Mouse (Mus musculus): ENCODE data around the gene Gm49369. TPM values are rescaled to one million over a fixed set of nuclear protein-coding genes. Genes with fewer than 3 reads are reported as not detected.
"Not testable (repeated sequence)": the region's sequence is repeated elsewhere in the genome, so short reads cannot be mapped to it uniquely, and the experiment has no call there.

The Gm49369 gene
- polyA plus RNA-seq, 1 experiment from 2014 or later, result not detected

- Histone ChIP-seq H3K27ac (no peak overlapping the region), H3K9me3 (no peaks in the 10 kb centered on the region), H3K4me1 (peaks cover 15% of the 10 kb centered on the region; the same call in 1 of the 2 replicates), H3K36me3 (replicated peaks) (no peaks in the 10 kb centered on the region), H3K4me3 (no peak overlapping the region), H3K27me3 (ENCODE audit: poor library complexity, severe bottlenecking) (0 out of 2 replicates have a peak, but pooled peaks cover 2% of the 10 kb centered on the region)
- no peak for DNase-seq (ENCODE audit: extremely low spot score, low spot score)
- 91% methylated on average over 3 of the region's 3 CpGs for WGBS
Measured at GRCm38 (mm10) chr7:142357566-142357965, 24.9 kb downstream of the Gm49369 start.

DNA sequence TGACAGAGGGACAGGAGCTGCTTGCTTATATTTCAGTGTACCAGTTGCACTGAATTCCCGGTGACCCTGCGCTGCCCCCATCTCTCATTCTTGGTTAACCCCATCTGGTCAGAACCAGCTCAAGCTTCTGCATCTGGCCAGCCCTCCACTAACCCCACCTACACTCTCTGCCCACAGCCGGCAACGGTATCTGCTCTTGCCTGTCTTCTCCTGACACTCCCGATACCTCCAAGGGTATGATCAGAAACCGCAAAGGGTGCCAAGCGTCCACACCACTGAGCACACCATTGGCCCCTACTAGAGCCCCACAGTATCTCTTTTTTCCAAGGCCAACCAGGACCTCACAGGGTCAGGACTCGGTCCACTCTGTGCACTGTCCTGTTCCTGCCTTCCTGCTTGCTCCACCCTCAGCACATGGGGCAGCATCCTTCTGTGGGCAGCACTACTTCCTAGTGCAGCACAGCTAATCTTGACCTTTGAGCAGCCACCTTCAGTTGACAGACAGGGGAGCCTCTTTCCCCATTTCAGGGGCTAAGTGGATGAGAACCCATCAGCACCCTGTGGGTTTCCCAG, 27.7 kb downstream of the Gm49369 start:
- 84% methylated on average over 8 of the region's 8 CpGs for WGBS
- Histone ChIP-seq H3K27ac (peak overlapping the region; percentile 8; the same call in 1 of the 2 replicates), H3K36me3 (replicated peaks) (no peaks in the 10 kb centered on the region), H3K4me1 (peaks cover 15% of the 10 kb centered on the region; the same call in 1 of the 2 replicates), H3K27me3 (ENCODE audit: poor library complexity, severe bottlenecking) (0 out of 2 replicates have a peak, but pooled peaks cover 2% of the 10 kb centered on the region), H3K9me3 (no peaks in the 10 kb centered on the region), H3K4me3 (no peak overlapping the region)
- no peak for DNase-seq (ENCODE audit: extremely low spot score, low spot score)

- DNase-seq (ENCODE audit: extremely low spot score, low spot score), result no peak
- Histone ChIP-seq H3K4me1 (peaks cover 15% of the 10 kb centered on the region), H3K27ac (no peak overlapping the region), H3K27me3 (ENCODE audit: poor library complexity, severe bottlenecking) (0 out of 2 replicates have a peak, but pooled peaks cover 2% of the 10 kb centered on the region), H3K9me3 (no peaks in the 10 kb centered on the region), H3K4me3 (no peak overlapping the region), H3K36me3 (replicated peaks) (no peaks in the 10 kb centered on the region)
- 81% methylated on average over 5 of the region's 5 CpGs for WGBS
Measured at GRCm38 (mm10) chr7:142353854-142354253, 28.6 kb downstream of the Gm49369 start.

DNA sequence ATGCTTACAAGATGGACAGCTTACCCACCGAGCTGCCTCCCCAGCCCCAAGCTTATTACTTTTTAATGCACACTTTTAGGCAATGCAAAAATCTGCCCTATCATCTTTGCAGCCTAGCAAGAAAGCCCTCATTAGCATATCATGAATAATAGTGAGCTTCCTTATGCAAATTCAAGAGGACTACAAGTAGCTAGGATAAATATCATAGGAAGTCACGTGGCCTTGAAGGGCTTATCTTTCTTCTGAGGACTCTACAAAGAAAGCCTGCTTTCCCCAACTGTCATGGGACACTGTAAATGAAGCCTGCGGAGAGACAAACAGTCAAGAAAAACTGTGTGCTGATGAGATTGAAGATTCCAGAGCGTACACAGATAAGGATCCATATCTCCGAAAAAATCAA, 30.9 kb downstream of the Gm49369 start:
- WGBS, result 85% methylated on average over 5 of the region's 5 CpGs
- no peak overlapping the region for H3K27ac ChIP-seq

DNA sequence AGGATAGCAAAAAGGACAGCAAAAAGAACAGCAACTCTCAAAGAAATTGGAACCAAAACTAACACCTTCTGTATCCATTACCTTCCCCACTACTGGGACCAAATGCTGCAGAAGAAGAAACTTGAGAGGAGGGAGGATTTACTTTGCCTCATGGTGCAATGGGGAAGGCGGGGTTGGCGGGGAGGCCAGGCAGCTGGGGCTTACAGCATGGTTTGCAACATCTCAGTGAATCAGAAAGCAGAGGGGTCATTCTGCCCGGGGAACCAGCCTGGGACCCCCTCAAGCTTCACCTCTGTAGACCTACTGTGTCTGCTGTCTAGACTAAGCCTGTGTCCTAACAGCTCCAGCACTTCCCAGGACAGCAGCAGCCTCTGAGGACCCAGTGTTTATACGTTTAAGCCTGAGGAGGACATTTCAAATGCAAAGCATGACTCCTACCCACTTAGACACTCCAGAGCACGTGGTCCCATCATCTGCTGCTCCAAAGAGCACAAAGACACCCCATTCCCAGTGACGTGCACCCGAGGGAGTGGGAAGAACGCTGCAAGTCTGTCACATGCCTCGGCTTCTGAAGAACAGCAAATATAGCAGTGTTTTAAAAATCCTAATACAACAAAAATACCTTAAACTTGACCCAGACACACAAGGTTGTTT, 33.0 kb downstream of the Gm49369 start:
- Histone ChIP-seq H3K4me1 (peaks cover 4% of the 10 kb centered on the region), H3K36me3 (replicated peaks) (no peaks in the 10 kb centered on the region), H3K27me3 (ENCODE audit: poor library complexity, severe bottlenecking) (no peaks in the 10 kb centered on the region), H3K9me3 (no peaks in the 10 kb centered on the region), H3K27ac (peak overlapping the region; percentile 54; the same call in 1 of the 2 replicates), H3K4me3 (no peak overlapping the region)
- 41% methylated on average over 9 of the region's 9 CpGs for WGBS
- no peak for DNase-seq (ENCODE audit: extremely low spot score, low spot score)

More for the DNA sequence above, 30.9 kb downstream of the Gm49369 start:
- no peak overlapping the region for H3K4me3 ChIP-seq
- no peak for DNase-seq (ENCODE audit: extremely low spot score, low spot score)
- H3K36me3 ChIP-seq (replicated peaks), result no peaks in the 10 kb centered on the region
- H3K9me3 ChIP-seq, result no peaks in the 10 kb centered on the region
- 0 out of 2 replicates have a peak, but pooled peaks cover 2% of the 10 kb centered on the region for H3K27me3 ChIP-seq (ENCODE audit: poor library complexity, severe bottlenecking)
- peaks cover 14% of the 10 kb centered on the region for H3K4me1 ChIP-seq

GRCm38 (mm10) chr7:142347542-142347941, 34.9 kb downstream of the Gm49369 start:
- Histone ChIP-seq H3K9me3 (no peaks in the 10 kb centered on the region), H3K27ac (no peak overlapping the region), H3K36me3 (replicated peaks) (no peaks in the 10 kb centered on the region), H3K4me1 (peaks cover 4% of the 10 kb centered on the region), H3K27me3 (ENCODE audit: poor library complexity, severe bottlenecking) (no peaks in the 10 kb centered on the region), H3K4me3 (no peak overlapping the region)
- WGBS, result 78% methylated on average over 4 of the region's 4 CpGs
- DNase-seq (ENCODE audit: extremely low spot score, low spot score), result no peak

DNA sequence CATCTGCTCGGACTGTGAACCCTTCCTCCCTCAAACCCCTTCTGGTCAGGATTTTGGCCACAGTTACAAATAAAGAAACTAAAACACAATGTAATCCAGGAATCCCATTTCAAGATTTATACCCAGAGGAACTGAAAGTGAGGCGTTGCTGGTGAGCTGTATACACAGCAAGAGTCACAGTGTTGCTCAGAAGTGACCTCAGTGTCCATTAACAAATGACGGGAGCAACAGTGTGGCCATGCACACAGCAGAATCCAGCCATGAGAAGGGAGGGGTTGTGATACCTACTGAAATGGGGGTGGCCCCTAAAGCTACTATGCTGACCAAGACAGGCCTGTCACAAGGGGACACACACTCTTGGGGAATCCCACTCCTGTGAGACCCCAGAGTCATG, 40.2 kb downstream of the Gm49369 start:
- H3K9me3 ChIP-seq, result no peaks in the 10 kb centered on the region
- 91% methylated on average over 3 of the region's 3 CpGs for WGBS
- no peak for DNase-seq (ENCODE audit: extremely low spot score, low spot score)
- no peak overlapping the region for H3K27ac ChIP-seq
- H3K36me3 ChIP-seq (replicated peaks), result no peaks in the 10 kb centered on the region
- no peak overlapping the region for H3K4me3 ChIP-seq
- H3K4me1 ChIP-seq, result 0 out of 2 replicates have a peak, but pooled peaks cover 7% of the 10 kb centered on the region
- H3K27me3 ChIP-seq (ENCODE audit: poor library complexity, severe bottlenecking), result no peaks in the 10 kb centered on the region

DNA sequence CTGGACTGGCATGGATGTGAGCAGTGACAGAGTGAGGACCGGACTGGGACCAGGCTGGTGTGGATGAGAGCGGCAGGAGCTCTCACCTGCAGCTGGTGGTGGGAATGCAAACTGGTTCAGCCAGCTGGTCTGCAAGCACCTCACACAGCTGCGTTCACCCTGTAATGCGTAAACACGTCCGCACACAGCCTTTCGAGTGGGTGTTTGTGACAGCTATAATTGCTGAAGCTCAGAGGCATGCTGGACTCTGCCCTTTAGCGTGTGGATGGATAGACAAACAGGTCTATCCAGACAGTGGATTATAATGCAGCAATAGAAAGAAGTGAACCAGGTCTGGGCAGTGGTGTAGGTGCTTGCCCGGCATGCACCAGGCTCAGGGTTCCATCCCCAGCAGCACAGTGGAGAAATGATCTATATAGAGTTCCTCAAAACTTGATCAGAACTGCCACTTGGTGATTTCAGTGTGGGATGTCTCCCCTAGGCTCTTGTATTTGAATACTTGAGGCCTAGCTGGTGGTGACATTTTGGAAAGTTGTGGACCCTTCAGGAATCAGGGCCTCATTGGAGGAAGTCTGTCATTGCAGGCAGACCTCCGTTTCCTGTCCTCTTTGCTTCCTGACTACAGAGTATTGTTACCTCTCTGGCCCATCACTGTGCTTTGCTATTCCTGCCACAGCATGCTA, 40.8 kb downstream of the Gm49369 start:
- no peaks in the 10 kb centered on the region for H3K36me3 ChIP-seq (replicated peaks)
- H3K27me3 ChIP-seq (ENCODE audit: poor library complexity, severe bottlenecking), result no peaks in the 10 kb centered on the region
- H3K4me1 ChIP-seq, result 0 out of 2 replicates have a peak, but pooled peaks cover 7% of the 10 kb centered on the region
- no peak for DNase-seq (ENCODE audit: extremely low spot score, low spot score)
- H3K9me3 ChIP-seq, result no peaks in the 10 kb centered on the region
- no peak overlapping the region for H3K27ac ChIP-seq
- H3K4me3 ChIP-seq, result no peak overlapping the region
- WGBS, result 82% methylated on average over 10 of the region's 10 CpGs

DNA sequence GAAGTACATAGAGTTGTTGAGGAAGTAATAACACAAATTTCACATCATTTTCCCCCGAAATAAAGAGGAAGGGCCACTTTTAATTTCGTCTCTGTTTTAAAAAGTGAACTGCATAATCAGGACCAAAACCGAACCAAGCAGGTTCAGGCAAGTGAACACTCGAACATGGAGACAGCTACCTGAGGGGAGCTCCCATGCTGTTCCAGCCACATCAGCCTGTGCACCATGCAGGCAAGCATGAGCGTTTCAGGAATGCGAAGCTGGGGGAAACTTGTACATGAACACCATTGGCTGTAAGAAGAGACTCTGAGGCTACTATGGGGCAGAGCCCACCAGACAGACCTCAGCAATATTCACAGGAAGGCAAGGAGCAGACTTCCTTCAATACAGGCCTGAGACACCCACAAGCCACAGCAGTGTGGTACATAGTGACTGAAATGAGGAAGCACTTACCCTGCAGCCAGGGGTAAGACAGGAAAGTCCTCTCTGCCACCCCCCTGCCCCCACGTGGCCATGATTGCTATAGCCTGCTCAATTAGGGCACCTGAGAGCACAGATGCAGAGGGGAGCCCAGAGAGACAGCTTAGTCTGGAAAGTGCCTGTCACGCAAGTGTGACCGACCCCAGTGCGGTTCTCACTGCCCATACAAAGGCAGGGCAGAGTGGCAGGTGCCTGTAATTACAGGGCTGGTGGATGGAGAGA, 42.0 kb downstream of the Gm49369 start:
- Histone ChIP-seq H3K27ac (no peak overlapping the region), H3K9me3 (no peaks in the 10 kb centered on the region), H3K36me3 (replicated peaks) (no peaks in the 10 kb centered on the region), H3K27me3 (ENCODE audit: poor library complexity, severe bottlenecking) (no peaks in the 10 kb centered on the region), H3K4me3 (no peak overlapping the region), H3K4me1 (0 out of 2 replicates have a peak, but pooled peaks cover 7% of the 10 kb centered on the region)
- DNase-seq (ENCODE audit: extremely low spot score, low spot score), result no peak
- 64% methylated on average over 10 of the region's 10 CpGs for WGBS

DNA sequence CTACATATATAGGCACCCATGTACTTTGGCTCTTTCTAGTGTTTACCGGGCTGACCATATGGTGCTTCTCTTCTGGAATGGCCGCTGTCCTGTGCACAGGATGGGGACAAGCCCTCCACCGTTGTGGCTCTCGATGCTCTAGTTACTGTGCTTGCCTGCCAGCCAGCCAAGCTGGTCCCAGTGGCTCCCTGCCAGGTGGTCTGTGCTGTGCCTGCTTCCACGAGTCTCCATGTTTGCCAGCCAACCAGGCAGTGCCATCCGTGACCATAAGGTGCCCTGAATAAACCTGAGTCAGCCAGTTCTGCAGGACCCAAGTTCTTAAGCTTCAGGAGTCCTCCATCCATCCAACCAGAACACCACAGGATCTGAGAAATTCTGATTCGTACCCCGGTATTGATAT, 47.3 kb downstream of the Gm49369 start:
- H3K4me3 ChIP-seq, result no peak overlapping the region
- WGBS, result 86% methylated on average over 8 of the region's 8 CpGs

DNA sequence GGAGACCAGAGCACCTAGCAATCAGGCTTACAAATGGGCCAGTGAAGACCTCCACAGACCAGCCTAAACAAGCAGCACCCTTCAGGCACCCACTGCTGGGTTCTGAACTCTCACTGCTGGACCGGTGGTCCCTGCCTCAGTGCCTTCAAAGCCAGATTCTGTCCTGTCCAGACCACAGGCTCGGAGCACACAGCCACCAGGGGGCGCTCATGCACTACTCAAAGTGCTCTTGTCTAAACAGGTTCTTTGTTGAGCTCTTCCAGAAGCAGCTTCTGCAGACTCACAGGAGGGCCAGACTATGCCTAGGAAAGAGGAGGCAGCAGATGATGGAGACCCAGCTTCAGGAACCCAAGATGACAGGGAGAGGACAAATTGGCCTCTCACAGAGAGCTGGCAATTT, 48.2 kb downstream of the Gm49369 start:
- Histone ChIP-seq H3K36me3 (replicated peaks) (no peaks in the 10 kb centered on the region), H3K4me3 (no peak overlapping the region), H3K9me3 (no peaks in the 10 kb centered on the region), H3K27me3 (ENCODE audit: poor library complexity, severe bottlenecking) (0 out of 2 replicates have a peak, but pooled peaks cover 15% of the 10 kb centered on the region), H3K27ac (peak overlapping the region; percentile 44; the same call in 1 of the 2 replicates), H3K4me1 (0 out of 2 replicates have a peak, but pooled peaks cover 5% of the 10 kb centered on the region)
- WGBS, result 6% methylated on average over 3 of the region's 3 CpGs
- peak; percentile 91 for DNase-seq (ENCODE audit: extremely low spot score, low spot score)

More for the DNA sequence above, 47.3 kb downstream of the Gm49369 start:
- no peak for DNase-seq (ENCODE audit: extremely low spot score, low spot score)
- 0 out of 2 replicates have a peak, but pooled peaks cover 5% of the 10 kb centered on the region for H3K4me1 ChIP-seq
- 0 out of 2 replicates have a peak overlapping the region, but pooled peaks have one; percentile 44 for H3K27ac ChIP-seq
- H3K9me3 ChIP-seq, result no peaks in the 10 kb centered on the region
- 0 out of 2 replicates have a peak, but pooled peaks cover 15% of the 10 kb centered on the region for H3K27me3 ChIP-seq (ENCODE audit: poor library complexity, severe bottlenecking)
- no peaks in the 10 kb centered on the region for H3K36me3 ChIP-seq (replicated peaks)

- H3K9me3 ChIP-seq; H3K4me3 ChIP-seq; DNase-seq (ENCODE audit: extremely low spot score, low spot score); H3K36me3 ChIP-seq (replicated peaks): not testable (repeated sequence)
- H3K27ac ChIP-seq, result peak overlapping the region; percentile 44; the same call in 1 of the 2 replicates
- WGBS, result 72% methylated on average over 5 of the region's 9 CpGs
- H3K4me1 ChIP-seq, result peaks cover 11% of the 10 kb centered on the region; the same call in 1 of the 2 replicates
- 0 out of 2 replicates have a peak, but pooled peaks cover 15% of the 10 kb centered on the region for H3K27me3 ChIP-seq (ENCODE audit: poor library complexity, severe bottlenecking)
Measured at GRCm38 (mm10) chr7:142332741-142333140, 49.7 kb downstream of the Gm49369 start.
